Mouse (Mus musculus) testis, adult 2 months (tissue): ENCODE results near the gene Usp22. TPM values are rescaled to one million over a fixed set of nuclear protein-coding genes. Genes with fewer than 3 reads are reported as not detected.
"Not testable (repeated sequence)": the region's sequence is repeated elsewhere in the genome, so short reads cannot be mapped to it uniquely, and the experiment has no call there.

Source experiments
- H3K27ac ChIP-seq: fragments of 200-500 bp; 2 replicates; pipeline ENCODE4 v1.5.1; 2012; ENCODE audit warnings: low read depth, low read length; ENCODE audit not compliant: control insufficient read depth, insufficient read depth
- H3K27me3 ChIP-seq: fragments of 200-500 bp; 2 replicates; pipeline ENCODE4 v1.6.1; 2012; ENCODE audit warnings: mild to moderate bottlenecking, low read length, moderate library complexity; ENCODE audit not compliant: control insufficient read depth, insufficient read depth
- H3K36me3 ChIP-seq: fragments of 200-500 bp; 2 replicates; pipeline ENCODE4 v1.6.1; 2012; ENCODE audit warnings: mild to moderate bottlenecking, low read length; ENCODE audit not compliant: control insufficient read depth, insufficient read depth
- H3K4me1 ChIP-seq: fragments of 200-500 bp; 2 replicates; pipeline ENCODE4 v1.6.1; 2012; ENCODE audit warnings: low read length; ENCODE audit not compliant: control insufficient read depth, insufficient read depth
- H3K4me3 ChIP-seq: fragments of 200-500 bp; 2 replicates; pipeline ENCODE4 v1.5.1; 2012; ENCODE audit warnings: low read depth, mild to moderate bottlenecking, low read length, moderate library complexity, mixed read lengths; ENCODE audit not compliant: control insufficient read depth
- CTCF ChIP-seq: fragments of 200-500 bp; IDR thresholded peaks from 2 replicates; pipeline ENCODE4 v1.5.1; 2012; ENCODE audit warnings: low read depth, mild to moderate bottlenecking, inconsistent platforms, low read length, moderate library complexity; ENCODE audit not compliant: control insufficient read depth, insufficient read depth, insufficient replicate concordance
- POLR2A ChIP-seq: fragments of 200-500 bp; IDR thresholded peaks from 2 replicates; pipeline ENCODE4 v1.6.1; 2012; ENCODE audit warnings: low read depth, mild to moderate bottlenecking, inconsistent platforms, low read length, moderate library complexity; ENCODE audit not compliant: control insufficient read depth
- polyA plus RNA-seq: library from polyadenylated mRNA; depleted of rRNA; stranded (reverse); fragments of >200 nt; gene quantifications from 2 replicates; pipeline ENCODE4 v1.2.3, GENCODE M21; 2012

Usp22 gene
- polyA plus RNA-seq, 1 experiment, result 15.8 TPM

- Histone ChIP-seq H3K27me3 (no peaks in the 10 kb centered on the region), H3K4me1 (no peaks in the 10 kb centered on the region), H3K4me3 (no peak overlapping the region), H3K27ac (no peak overlapping the region), H3K36me3 (no peaks in the 10 kb centered on the region)
- TF ChIP-seq POLR2A (no peak), CTCF (no peak)
These were observed 24.9 kb upstream of the Usp22 start for GRCm38 (mm10) chr11:61199620-61200362.

- Histone ChIP-seq H3K36me3 (no peaks in the 10 kb centered on the region), H3K4me1 (no peaks in the 10 kb centered on the region), H3K27ac (no peak overlapping the region), H3K4me3 (no peak overlapping the region), H3K27me3 (no peaks in the 10 kb centered on the region)
- TF ChIP-seq CTCF (no peak), POLR2A (no peak)
These were observed 23.1 kb upstream of the Usp22 start for GRCm38 (mm10) chr11:61197935-61198334.

GRCm38 (mm10) chr11:61196616-61197353 lies 21.9 kb upstream of the Usp22 start:
- TF ChIP-seq POLR2A (no peak), CTCF (no peak)
- no peaks in the 10 kb centered on the region for H3K36me3 ChIP-seq
- no peaks in the 10 kb centered on the region for H3K4me1 ChIP-seq
- H3K4me3 ChIP-seq, result no peak overlapping the region
- H3K27ac ChIP-seq, result no peak overlapping the region
- no peaks in the 10 kb centered on the region for H3K27me3 ChIP-seq

GRCm38 (mm10) chr11:61193392-61193791 lies 18.5 kb upstream of the Usp22 start:
- H3K36me3 ChIP-seq, result no peaks in the 10 kb centered on the region
- peak; percentile 92; the same call in 1 of the 2 replicates for TF ChIP-seq CTCF
- TF ChIP-seq POLR2A, result no peak
- H3K4me1 ChIP-seq, result no peaks in the 10 kb centered on the region
- H3K27me3 ChIP-seq, result no peaks in the 10 kb centered on the region
- no peak overlapping the region for H3K4me3 ChIP-seq
- no peak overlapping the region for H3K27ac ChIP-seq

- H3K27me3 ChIP-seq, result no peaks in the 10 kb centered on the region
- no peaks in the 10 kb centered on the region for H3K36me3 ChIP-seq
- TF ChIP-seq CTCF, result no peak
- no peak overlapping the region for H3K27ac ChIP-seq
- no peaks in the 10 kb centered on the region for H3K4me1 ChIP-seq
- no peak overlapping the region for H3K4me3 ChIP-seq
These were observed 17.9 kb upstream of the Usp22 start for GRCm38 (mm10) chr11:61192779-61193178.

GRCm38 (mm10) chr11:61192123-61192522 lies 17.3 kb upstream of the Usp22 start:
- H3K36me3 ChIP-seq, H3K4me3 ChIP-seq, H3K27ac ChIP-seq, H3K27me3 ChIP-seq, H3K4me1 ChIP-seq: not testable (repeated sequence)

GRCm38 (mm10) chr11:61190776-61191175 lies 15.9 kb upstream of the Usp22 start:
- no peak for TF ChIP-seq CTCF
- no peak for TF ChIP-seq POLR2A
- Histone ChIP-seq H3K4me3 (no peak overlapping the region), H3K27ac (no peak overlapping the region)

More at GRCm38 (mm10) chr11:61190776-61191175, 15.9 kb upstream of the Usp22 start:
- no peaks in the 10 kb centered on the region for H3K27me3 ChIP-seq
- H3K36me3 ChIP-seq, result no peaks in the 10 kb centered on the region
- H3K4me1 ChIP-seq, result no peaks in the 10 kb centered on the region
